8 mouse cellular contexts compared by ENCODE assay signal in the genomic region with DNA sequence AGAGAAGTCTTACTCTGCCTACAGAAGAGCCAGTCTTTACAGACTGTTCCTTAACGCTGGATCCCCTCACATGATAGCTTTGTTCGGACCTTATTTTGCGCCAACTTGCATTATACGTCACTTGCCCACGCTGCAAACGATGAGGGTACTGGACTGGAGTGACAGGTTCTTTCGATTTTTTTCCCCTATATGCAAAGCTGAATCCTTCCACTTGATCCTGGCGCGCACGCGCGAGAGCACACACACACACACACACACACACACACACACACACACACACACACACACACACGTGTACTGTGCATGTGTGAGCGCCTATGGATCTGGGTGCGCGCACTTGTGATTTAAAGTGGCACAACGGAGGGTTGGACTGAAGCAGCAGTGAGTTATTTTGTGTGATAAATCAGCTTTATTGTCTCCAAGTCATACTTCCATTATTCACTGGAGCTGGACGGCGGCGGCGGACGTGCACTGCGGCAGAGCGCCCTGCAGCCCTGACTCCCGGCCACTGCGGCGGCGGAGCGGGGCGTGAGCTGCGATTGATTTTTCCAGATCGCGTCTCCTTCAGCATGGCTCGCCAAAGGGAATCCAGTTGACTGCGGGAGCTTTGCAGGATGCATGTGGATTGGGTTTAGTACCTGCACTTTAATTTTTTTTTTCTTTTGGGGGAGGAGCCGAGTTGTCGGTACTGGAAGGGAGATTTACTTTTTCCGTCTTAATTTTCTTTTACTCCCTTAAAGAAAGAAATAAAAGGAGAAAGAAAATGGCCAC. TPM values are rescaled to one million over a fixed set of nuclear protein-coding genes. Genes with fewer than 3 reads are reported as not detected.
DNase-seq lines count a peak whose midpoint lies in the region; ATAC-seq and TF ChIP-seq lines count a peak whose summit lies in the region.

No protein-coding gene starts in this region.

- TF ChIP-seq EP300 in ES-Bruce4 (IDR thresholded peaks at IDR 0.05; ENCODE audit: insufficient read depth, low read depth, low read length), result no peak
- no peak for TF ChIP-seq EP300 in liver, embryonic 14.5 days (IDR thresholded peaks at IDR 0.05; ENCODE audit: low read depth)

- no peak for TF ChIP-seq CTCF in ES-Bruce4 (IDR thresholded peaks at IDR 0.05; ENCODE audit: low read depth, low read length)
- TF ChIP-seq CTCF in brain, embryonic 14.5 days (IDR thresholded peaks at IDR 0.05; ENCODE audit: borderline replicate concordance, extremely low read depth, insufficient read depth, insufficient read length), result no peak
- TF ChIP-seq CTCF in liver, embryonic 14.5 days (IDR thresholded peaks at IDR 0.05; ENCODE audit: low read depth), result no peak

- peak overlapping the region; percentile 48 for H3K4me3 ChIP-seq in ES-Bruce4 (ENCODE audit: low read depth, low read length)
- peak overlapping the region; percentile 45 for H3K4me3 ChIP-seq in forebrain, embryonic 11.5 days (ENCODE audit: low read depth, low read length)
- H3K4me3 ChIP-seq in heart, embryonic 14.5 days (ENCODE audit: control insufficient read depth in 1 of 2, insufficient read depth in 1 of 2, low read depth in 1 of 2, low read length in 2 of 2), result peak overlapping the region; percentile 54 to 63
- H3K4me3 ChIP-seq in kidney, embryonic 16.5 days (ENCODE audit: low read length), result peak overlapping the region; percentile 60
- peak overlapping the region; percentile 44 to 55 for H3K4me3 ChIP-seq in liver, embryonic 14.5 days (ENCODE audit: insufficient read depth in 1 of 2, low read depth in 2 of 2, low read length in 2 of 2)

- H3K4me1 ChIP-seq in ES-Bruce4 (ENCODE audit: control insufficient read depth, insufficient read depth, low read length), result no peaks in the 10 kb centered on the region
- H3K4me1 ChIP-seq in forebrain, embryonic 11.5 days (replicated peaks; ENCODE audit: control insufficient read depth, insufficient read depth, low read length), result peaks cover 15% of the 10 kb centered on the region; the same call in 1 of the 2 replicates
- peaks cover 13 to 30% of the 10 kb centered on the region in 2 experiments for H3K4me1 ChIP-seq in heart, embryonic 14.5 days (ENCODE audit: control insufficient read depth in 2 of 2, insufficient read depth in 2 of 2, low read length in 2 of 2)
- H3K4me1 ChIP-seq in kidney, embryonic 16.5 days (ENCODE audit: insufficient read depth, low read length), result peaks cover 2% of the 10 kb centered on the region
- H3K4me1 ChIP-seq in liver, embryonic 14.5 days (replicated peaks; ENCODE audit: control insufficient read depth in 2 of 2, insufficient read depth in 2 of 2, low read length in 1 of 2), result no peaks in the 10 kb centered on the region; a peak in 1 of 4 replicates

- DNase-seq in brain, embryonic 14.5 days (ENCODE audit: low read depth), result peak; percentile 87
- peak; percentile 83 for DNase-seq in forebrain, embryonic 11.5 days (ENCODE audit: low spot score)
- no peak for DNase-seq in liver, embryonic 14.5 days (ENCODE audit: low read depth in 3 of 3, low spot score in 3 of 3)
- DNase-seq in neural tube, embryonic 10.5 days (ENCODE audit: extremely low spot score, low spot score), result peak; percentile 85
- peak; percentile 65 to 73 for DNase-seq in urinary bladder, adult 18-20 months (ENCODE audit: low spot score in 2 of 2)

- H3K4me2 ChIP-seq in forebrain, embryonic 11.5 days (ENCODE audit: low read depth, low read length, severe bottlenecking), result peak overlapping the region; percentile 84
- peak overlapping the region; percentile 85 for H3K4me2 ChIP-seq in heart, embryonic 14.5 days (ENCODE audit: low read length)
- H3K4me2 ChIP-seq in kidney, embryonic 16.5 days (replicated peaks; ENCODE audit: low read depth, low read length), result peak overlapping the region; percentile 74
- peak overlapping the region; percentile 62 for H3K4me2 ChIP-seq in liver, embryonic 14.5 days (ENCODE audit: low read depth)

- H3K27ac ChIP-seq in ES-Bruce4 (ENCODE audit: insufficient read depth, low read length), result no peak overlapping the region
- H3K27ac ChIP-seq in forebrain, embryonic 11.5 days (ENCODE audit: low read depth, low read length), result peak overlapping the region; percentile 42
- H3K27ac ChIP-seq in heart, embryonic 14.5 days (replicated peaks in 1 of 2; ENCODE audit: control insufficient read depth in 1 of 2, insufficient read depth in 1 of 2, low read depth in 2 of 2, low read length in 2 of 2), result peak overlapping the region; percentile 82
- peak overlapping the region; percentile 72 for H3K27ac ChIP-seq in kidney, embryonic 16.5 days (ENCODE audit: low read length)
- H3K27ac ChIP-seq in liver, embryonic 14.5 days, result no peak overlapping the region

- WGBS in forebrain, embryonic 11.5 days, result under 1% methylated on average over 38 of the region's 38 CpGs
- under 1% methylated on average over 38 of the region's 38 CpGs for WGBS in heart, embryonic 14.5 days
- WGBS in kidney, embryonic 16.5 days, result under 1% methylated on average over 38 of the region's 38 CpGs
- WGBS in liver, embryonic 14.5 days (ENCODE audit: insufficient replicate concordance), result 1% methylated on average over 38 of the region's 38 CpGs

- TF ChIP-seq POLR2A in ES-Bruce4 (IDR thresholded peaks at IDR 0.05; ENCODE audit: insufficient read depth, low read length), result no peak
- 0 out of 2 replicates have a peak, but pooled peaks have one; percentile 31 for TF ChIP-seq POLR2A in brain, embryonic 14.5 days (IDR thresholded peaks at IDR 0.05; ENCODE audit: borderline replicate concordance, extremely low read depth, insufficient read depth, insufficient read length, poor library complexity, severe bottlenecking)

- no peak overlapping the region for H3K9ac ChIP-seq in ES-Bruce4 (ENCODE audit: low read depth, poor library complexity, severe bottlenecking)
- peak overlapping the region; percentile 74 for H3K9ac ChIP-seq in forebrain, embryonic 11.5 days (ENCODE audit: low read length)
- peak overlapping the region; percentile 89 for H3K9ac ChIP-seq in heart, embryonic 14.5 days (ENCODE audit: low read length)
- peak overlapping the region; percentile 71 for H3K9ac ChIP-seq in kidney, embryonic 16.5 days (replicated peaks; ENCODE audit: low read length)
- no peak overlapping the region for H3K9ac ChIP-seq in liver, embryonic 14.5 days (replicated peaks)

- H3K27me3 ChIP-seq in ES-Bruce4 (ENCODE audit: control insufficient read depth, insufficient read depth, low read length, poor library complexity, severe bottlenecking), result peaks cover 17% of the 10 kb centered on the region
- peaks cover 42% of the 10 kb centered on the region for H3K27me3 ChIP-seq in forebrain, embryonic 11.5 days (ENCODE audit: control insufficient read depth, insufficient read depth, low read length)
- H3K27me3 ChIP-seq in heart, embryonic 14.5 days (ENCODE audit: control insufficient read depth, insufficient read depth, low read length), result no peaks in the 10 kb centered on the region
- peaks cover 39% of the 10 kb centered on the region for H3K27me3 ChIP-seq in kidney, embryonic 16.5 days (ENCODE audit: insufficient read depth, low read length)
- peaks cover 62% of the 10 kb centered on the region for H3K27me3 ChIP-seq in liver, embryonic 14.5 days (ENCODE audit: control insufficient read depth, insufficient read depth, low read length)

- peak; percentile 78 for ATAC-seq in forebrain, embryonic 11.5 days (replicated peaks; ENCODE audit: low FRiP score)
- ATAC-seq in heart, embryonic 14.5 days (ENCODE audit: insufficient number of reproducible peaks, insufficient read depth, low FRiP score, low read depth), result peak; percentile 56
- peak; percentile 83 for ATAC-seq in kidney, embryonic 16.5 days (ENCODE audit: low FRiP score, low TSS enrichment)
- ATAC-seq in liver, embryonic 14.5 days (ENCODE audit: insufficient read depth), result no peak

- H3K9me3 ChIP-seq in ES-Bruce4 (replicated peaks; ENCODE audit: control insufficient read depth, insufficient read depth, low read length, poor library complexity, severe bottlenecking), result peaks cover 4% of the 10 kb centered on the region
- no peaks in the 10 kb centered on the region for H3K9me3 ChIP-seq in forebrain, embryonic 11.5 days (ENCODE audit: control insufficient read depth, low read length)
- H3K9me3 ChIP-seq in heart, embryonic 14.5 days (ENCODE audit: control insufficient read depth, low read length), result no peaks in the 10 kb centered on the region
- no peaks in the 10 kb centered on the region for H3K9me3 ChIP-seq in kidney, embryonic 16.5 days (ENCODE audit: low read length)
- H3K9me3 ChIP-seq in liver, embryonic 14.5 days (ENCODE audit: control insufficient read depth, low read length), result no peaks in the 10 kb centered on the region

- H3K36me3 ChIP-seq in ES-Bruce4 (ENCODE audit: control insufficient read depth, insufficient read depth, low read length, poor library complexity, severe bottlenecking), result no peaks in the 10 kb centered on the region
- H3K36me3 ChIP-seq in forebrain, embryonic 11.5 days (ENCODE audit: control insufficient read depth, insufficient read depth, low read length), result no peaks in the 10 kb centered on the region
- no peaks in the 10 kb centered on the region for H3K36me3 ChIP-seq in heart, embryonic 14.5 days (ENCODE audit: control insufficient read depth, insufficient read depth, low read length)
- H3K36me3 ChIP-seq in kidney, embryonic 16.5 days (ENCODE audit: insufficient read depth, low read length), result no peaks in the 10 kb centered on the region
- no peaks in the 10 kb centered on the region for H3K36me3 ChIP-seq in liver, embryonic 14.5 days (replicated peaks; ENCODE audit: control insufficient read depth, insufficient read depth, low read depth)

RNA-seq across cellular contexts. Expression of a gene that starts 15.1 kb away (rescaled TPM):
- polyA plus RNA-seq in ES-Bruce4 (2011; ENCODE audit: insufficient read depth, insufficient read length, low read depth, missing spikeins), result 1.4 and 2.0 TPM in 2 replicates
- polyA plus RNA-seq in brain, embryonic 14.5 days (2012; rRNA removed), result 54.5 and 56.0 TPM in 2 replicates
- 39.5 and 45.4 TPM in 2 replicates for polyA plus RNA-seq in forebrain, embryonic 11.5 days (2014; fragmentation: Nextera tagmentation; extraction: Ambion mirVana)
- polyA plus RNA-seq in heart, embryonic 14.5 days (2014; fragmentation: Nextera tagmentation; extraction: Ambion mirVana), result 50.9 and 54.3 TPM in 2 replicates
- polyA plus RNA-seq in kidney, embryonic 16.5 days (2015; fragmentation: Nextera tagmentation; extraction: Ambion mirVana), result 19.9 and 25.0 TPM in 2 replicates
- 1.0 and 1.5 TPM in 2 replicates for polyA plus RNA-seq in liver, embryonic 14.5 days (2012; rRNA removed)
- 2.5 and 2.6 TPM in 2 replicates for polyA plus RNA-seq in liver, embryonic 14.5 days (2014; fragmentation: Nextera tagmentation; extraction: Ambion mirVana)

RNA-seq across cellular contexts. Expression of a gene that starts 20.5 kb away (rescaled TPM):
- polyA plus RNA-seq in ES-Bruce4 (2011; ENCODE audit: insufficient read depth, insufficient read length, low read depth, missing spikeins), result not detected in 2 replicates
- polyA plus RNA-seq in brain, embryonic 14.5 days (2012; rRNA removed), result 19.7 and 31.1 TPM in 2 replicates
- 45.7 and 46.4 TPM in 2 replicates for polyA plus RNA-seq in forebrain, embryonic 11.5 days (2014; fragmentation: Nextera tagmentation; extraction: Ambion mirVana)
- polyA plus RNA-seq in heart, embryonic 14.5 days (2014; fragmentation: Nextera tagmentation; extraction: Ambion mirVana), result 0.57 and 0.59 TPM in 2 replicates
- polyA plus RNA-seq in kidney, embryonic 16.5 days (2015; fragmentation: Nextera tagmentation; extraction: Ambion mirVana), result 0.54 and 0.58 TPM in 2 replicates
- 0.03 TPM in 1 of 2 replicates, not detected in the other for polyA plus RNA-seq in liver, embryonic 14.5 days (2012; rRNA removed)
- polyA plus RNA-seq in liver, embryonic 14.5 days (2014; fragmentation: Nextera tagmentation; extraction: Ambion mirVana), result not detected in 2 replicates

Comparison
In these comparisons a context has a peak if more than half of its experiments do, and no peak if none do; other contexts are left out.
1. H3K27ac ChIP-seq: peak in forebrain, embryonic 11.5 days (single experiment), heart, embryonic 14.5 days (2 of 2) and kidney, embryonic 16.5 days (single experiment); none in ES-Bruce4 (single experiment) and liver, embryonic 14.5 days (single experiment).
2. H3K9ac ChIP-seq: peak in forebrain, embryonic 11.5 days (single experiment), heart, embryonic 14.5 days (single experiment) and kidney, embryonic 16.5 days (single experiment); none in ES-Bruce4 (single experiment) and liver, embryonic 14.5 days (single experiment).
3. DNase-seq: peak in brain, embryonic 14.5 days (single experiment), forebrain, embryonic 11.5 days (single experiment), neural tube, embryonic 10.5 days (single experiment) and urinary bladder, adult 18-20 months (2 of 2); none in liver, embryonic 14.5 days (0 of 3).
4. RNA of a gene that starts 20.5 kb away (polyA plus RNA-seq): 45.7 to 46.4 TPM in forebrain, embryonic 11.5 days and 19.7 to 31.1 TPM in brain, embryonic 14.5 days; 0.57 to 0.59 TPM in heart, embryonic 14.5 days, 0.54 to 0.58 TPM in kidney, embryonic 16.5 days, 0.03 TPM in liver, embryonic 14.5 days and not detected in ES-Bruce4; every median in the first group is over 10 times any median in the second.
5. Peak in every context shown above with its lines, with median percentiles within 50 percentile points of each other: H3K4me3 ChIP-seq and H3K4me2 ChIP-seq.